Mouse (Mus musculus): ENCODE results near the gene Hoxb13.

GRCm38 (mm10) chr11:96176841-96177240, 17.3 kb upstream of the Hoxb13 start:
- TF ChIP-seq CTCF (IDR thresholded peaks at IDR 0.05; ENCODE audit: borderline replicate concordance, insufficient read depth, low read depth, low read length) (no peak), POLR2A (IDR thresholded peaks at IDR 0.05; ENCODE audit: borderline replicate concordance, insufficient read depth, low read length) (no peak)
